Mouse (Mus musculus): ENCODE measurements around the gene Synpo2.

DNA sequence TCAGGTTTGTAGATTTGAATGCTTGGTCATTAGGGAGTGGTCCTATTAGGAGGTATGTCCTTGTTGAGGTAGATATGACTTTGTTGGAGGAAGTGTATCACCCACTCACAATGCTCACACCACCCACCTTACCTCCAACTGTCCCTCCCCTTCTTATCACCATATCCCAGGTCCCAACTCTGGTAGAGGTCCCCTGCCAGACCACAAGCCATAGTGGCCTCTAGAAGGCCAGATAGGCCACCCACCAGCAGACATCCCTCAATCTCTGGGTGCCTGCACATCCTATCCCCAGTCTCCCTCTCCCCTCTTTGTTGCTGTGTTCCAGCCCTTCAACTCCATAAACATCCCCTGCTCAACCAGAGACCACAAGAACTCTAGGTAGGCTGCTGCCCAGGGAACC, 44.3 kb downstream of the Synpo2 start:
- TF ChIP-seq CTCF (IDR thresholded peaks at IDR 0.05; ENCODE audit: low read depth) (no peak), EP300 (IDR thresholded peaks at IDR 0.05; ENCODE audit: low read depth) (no peak)

Measured in liver, embryonic 14.5 days (tissue).